9 mouse cellular contexts compared by ENCODE assay signal in genomic region chr6:87746849-87747248, GRCm38 (mm10). TPM values are rescaled to one million over a fixed set of nuclear protein-coding genes. Genes with fewer than 3 reads are reported as not detected.
DNase-seq lines count a peak whose midpoint lies in the region; TF ChIP-seq lines count a peak whose summit lies in the region.
"Had no signal": no experiment of that assay in that cellular context is flagged by ENCODE, and none has a peak within 500 bp of the region (broad histone marks: within the 10 kb centered on the region; RNA-seq: fewer than 3 reads in every experiment).

No protein-coding gene starts in this region.

- no peak overlapping the region for H3K4me3 ChIP-seq in gastrocnemius, adult 2 months

- peak overlapping the region; percentile 48 for H3K27ac ChIP-seq in gastrocnemius, adult 2 months

- DNase-seq in kidney, adult 9 months: peak; percentile 28
- no peak for DNase-seq in kidney, adult 18-20 months
- DNase-seq in gastrocnemius, adult 2 months: peak; percentile 78
- DNase-seq in kidney, postnatal 4 days: peak; percentile 74 to 82
- DNase-seq in lung, postnatal 4 days: peak; percentile 59 to 88
- DNase-seq in B cell, adult 2 months: no peak
- DNase-seq in cerebellum, postnatal 36 days: no peak
- no peak for DNase-seq in thymus, postnatal 10 days (ENCODE audit: low spot score in 2 of 2)
- DNase-seq: embryo, embryonic 11 days had no signal

- TF ChIP-seq CTCF in gastrocnemius, adult 2 months (IDR thresholded peaks at IDR 0.05): no peak

- intact Hi-C loops in gastrocnemius, adult 2 months (cut with DNase I): no loop called here

RNA-seq across cellular contexts. Expression of gene Efcc1, which starts 16.2 kb away (rescaled TPM):
- total RNA-seq in gastrocnemius, adult 2 months (2021): under 1 TPM; 0.70 to 0.82 TPM

RNA-seq across cellular contexts. Expression of gene Gp9, which starts 31.0 kb away (rescaled TPM):
- total RNA-seq in gastrocnemius, adult 2 months (2021): not detected

Comparison
In these comparisons a context has a peak if more than half of its experiments do, and no peak if none do; other contexts are left out.
1. DNase-seq: peak in kidney, adult 9 months (single experiment), gastrocnemius, adult 2 months (single experiment), kidney, postnatal 4 days (2 of 2) and lung, postnatal 4 days (2 of 2); none in kidney, adult 18-20 months (single experiment), B cell, adult 2 months (0 of 2), cerebellum, postnatal 36 days (0 of 2) and thymus, postnatal 10 days (0 of 2).